Mouse (Mus musculus) megakaryocyte-erythroid progenitor cell, adult 5-6 weeks (primary cell): Measurements from ENCODE around the gene Zfp663. TPM values are rescaled to one million over a fixed set of nuclear protein-coding genes. Genes with fewer than 3 reads are reported as not detected.

Experiments used
- ATAC-seq: replicated peaks from 2 replicates; pipeline ENCODE4 v1.8.0; 2016; ENCODE audit warnings: mild to moderate bottlenecking, inconsistent platforms; ENCODE audit not compliant: severe bottlenecking, poor library complexity, low FRiP score, low TSS enrichment
- total RNA-seq, 2 experiments: library from RNA; stranded (forward) in 1 of 2; stranded (reverse) in 1 of 2; fragments of 200-1000, 215-1000 nt in 1 of 2; fragments of >200 nt in 1 of 2; fragmentation: Nextera tagmentation in 1 of 2; gene quantifications; 2 replicates each; pipeline ENCODE4 v1.2.3; 2014 to 2017

Zfp663 gene
- total RNA-seq (2014; fragmentation: Nextera tagmentation) (not detected in 2 replicates), total RNA-seq (2017) (not detected in 2 replicates)

GRCm38 (mm10) chr2:165368496-165368895, at the start of gene Zfp663:
Gene Zfp663 (minus strand): TSS chr2:165368729.
- no peak for ATAC-seq

GRCm38 (mm10) chr2:165417291-165417690, 48.8 kb upstream of the Zfp663 start:
- no peak for ATAC-seq

DNA sequence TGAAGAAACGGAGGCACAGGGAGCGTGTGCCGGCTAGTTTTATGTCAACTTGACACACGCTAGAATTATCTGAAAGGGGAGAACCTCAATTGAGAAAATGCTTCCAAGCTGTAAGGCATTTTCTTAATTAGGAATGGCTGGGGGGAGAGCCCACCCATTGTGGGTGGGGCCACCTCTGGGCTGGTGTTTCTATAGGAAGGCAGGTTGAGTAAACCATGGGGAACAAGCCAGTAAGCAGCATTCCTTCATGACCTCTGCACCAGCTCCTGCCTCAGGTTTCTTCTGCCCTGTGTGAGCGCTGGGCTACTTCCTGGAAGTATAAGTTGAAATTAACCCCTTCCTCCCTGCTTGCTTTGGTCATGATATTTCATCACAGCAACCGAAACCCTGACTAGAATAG, 47.3 kb upstream of the Zfp663 start:
- no peak for ATAC-seq

DNA sequence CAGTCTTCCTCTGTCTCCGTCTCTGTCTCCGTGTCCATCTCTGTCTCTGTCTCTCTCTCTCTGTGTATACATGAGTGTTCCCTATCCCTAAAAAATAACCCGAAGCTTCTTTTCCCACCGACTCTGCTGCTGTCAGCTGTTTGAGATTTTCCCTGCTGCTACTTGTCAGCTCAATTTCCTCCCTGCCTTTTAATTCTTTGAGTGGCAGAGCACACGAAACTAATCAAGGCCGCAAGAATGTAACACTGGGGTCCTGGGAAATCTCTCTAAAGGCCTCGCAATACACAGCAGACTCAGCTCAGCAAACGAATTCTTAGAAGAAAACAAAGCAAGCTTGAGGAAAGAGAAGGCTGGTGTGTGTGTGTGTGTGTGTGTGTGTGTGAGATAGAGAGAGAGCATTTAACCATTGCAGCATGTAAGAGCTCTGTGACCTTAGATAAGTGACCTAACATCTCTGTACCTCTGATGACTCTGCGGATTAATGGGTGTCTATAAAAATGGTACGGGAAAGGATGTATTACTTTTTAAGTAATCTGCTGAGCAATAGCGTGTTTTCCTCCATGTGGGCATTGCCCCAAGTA, 46.7 kb upstream of the Zfp663 start:
- no peak for ATAC-seq

DNA sequence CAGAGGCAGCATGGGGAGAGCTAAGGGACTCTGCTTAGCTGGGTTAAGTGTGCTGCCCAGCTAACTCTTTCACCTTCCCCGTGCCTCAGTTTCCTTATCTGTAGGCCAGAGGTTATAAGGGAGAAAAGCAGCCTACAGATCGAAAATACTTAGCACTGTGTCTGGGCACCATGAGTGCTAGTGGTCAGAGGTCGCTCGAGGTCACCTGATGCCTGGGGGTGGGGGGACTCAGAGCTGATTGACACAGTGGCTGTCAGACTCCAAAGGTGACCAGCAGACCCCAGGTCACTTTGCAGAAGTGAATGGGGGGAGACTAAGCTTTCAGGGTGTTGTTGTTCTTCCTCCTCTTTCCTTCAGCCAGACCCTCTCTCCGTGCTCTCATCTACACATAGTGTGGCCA, 45.8 kb upstream of the Zfp663 start:
- no peak for ATAC-seq

- ATAC-seq: no peak
Observed at GRCm38 (mm10) chr2:165413884-165414283, 45.4 kb upstream of the Zfp663 start.

GRCm38 (mm10) chr2:165407700-165408301, 39.3 kb upstream of the Zfp663 start:
- ATAC-seq: peak; percentile 83

GRCm38 (mm10) chr2:165405351-165405750, 36.8 kb upstream of the Zfp663 start:
- ATAC-seq: no peak

GRCm38 (mm10) chr2:165404951-165405350, 36.4 kb upstream of the Zfp663 start:
- ATAC-seq: no peak

DNA sequence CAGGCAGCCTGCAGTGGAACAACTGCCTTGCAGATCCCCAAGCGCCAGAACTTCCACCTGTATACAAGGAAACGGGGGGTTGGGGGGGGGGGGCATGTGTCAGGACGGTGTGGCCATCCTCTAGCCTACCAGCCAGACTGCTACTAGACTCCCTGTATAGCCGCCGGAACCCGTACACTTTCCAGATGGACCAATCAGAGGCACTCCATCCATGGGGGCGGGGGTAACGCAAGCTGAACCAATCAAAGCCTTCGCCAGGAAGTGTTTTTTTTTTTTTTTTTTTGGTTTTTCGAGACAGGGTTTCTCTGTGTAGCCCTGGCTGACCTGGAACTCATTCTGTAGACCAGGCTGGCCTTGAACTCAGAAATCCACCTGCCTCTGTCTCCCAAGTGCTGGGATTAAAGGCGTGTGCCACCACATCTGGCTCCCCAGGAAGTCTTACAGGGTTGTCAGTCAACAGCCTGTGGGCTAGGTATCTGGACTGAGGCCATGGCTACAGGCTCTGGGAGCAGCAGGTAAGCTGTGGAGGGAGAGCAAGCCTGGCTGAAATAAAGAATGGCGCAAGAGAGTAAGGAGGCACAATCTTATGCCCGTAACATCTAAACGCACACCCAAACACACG, 29.7 kb upstream of the Zfp663 start:
- ATAC-seq: no peak

DNA sequence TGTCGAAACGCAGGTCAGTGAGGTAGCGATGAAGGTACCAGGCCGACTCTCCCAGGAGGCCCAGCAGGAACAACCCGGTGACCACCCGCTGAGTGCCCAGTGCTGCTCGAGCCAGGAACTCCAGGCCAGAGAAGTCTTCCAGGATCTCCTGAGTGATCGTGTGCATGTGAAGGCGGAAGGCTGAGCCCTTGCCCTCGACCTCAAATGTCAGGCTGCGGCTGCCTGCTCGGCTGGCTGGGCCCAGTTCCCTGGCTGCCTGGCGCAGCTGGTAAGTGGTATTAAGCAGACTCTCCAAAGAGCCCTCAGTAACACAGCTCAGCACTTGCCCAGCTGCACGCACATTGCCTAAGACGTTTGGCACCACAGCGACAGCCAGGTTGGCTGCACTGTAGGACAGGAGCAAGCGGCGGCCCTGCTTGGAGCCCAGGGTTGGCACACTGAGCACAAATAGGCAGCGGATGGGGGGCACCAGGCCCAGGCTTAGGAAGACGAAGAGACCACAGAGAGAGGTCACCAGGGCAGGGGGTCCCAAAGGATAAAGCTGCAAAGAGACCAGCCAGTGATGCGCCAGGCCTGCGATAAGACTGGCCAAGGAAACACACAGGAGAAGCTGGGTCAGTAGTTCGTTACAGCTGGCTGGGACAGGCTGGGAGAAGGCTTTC, 29.1 kb upstream of the Zfp663 start:
- no peak for ATAC-seq

DNA sequence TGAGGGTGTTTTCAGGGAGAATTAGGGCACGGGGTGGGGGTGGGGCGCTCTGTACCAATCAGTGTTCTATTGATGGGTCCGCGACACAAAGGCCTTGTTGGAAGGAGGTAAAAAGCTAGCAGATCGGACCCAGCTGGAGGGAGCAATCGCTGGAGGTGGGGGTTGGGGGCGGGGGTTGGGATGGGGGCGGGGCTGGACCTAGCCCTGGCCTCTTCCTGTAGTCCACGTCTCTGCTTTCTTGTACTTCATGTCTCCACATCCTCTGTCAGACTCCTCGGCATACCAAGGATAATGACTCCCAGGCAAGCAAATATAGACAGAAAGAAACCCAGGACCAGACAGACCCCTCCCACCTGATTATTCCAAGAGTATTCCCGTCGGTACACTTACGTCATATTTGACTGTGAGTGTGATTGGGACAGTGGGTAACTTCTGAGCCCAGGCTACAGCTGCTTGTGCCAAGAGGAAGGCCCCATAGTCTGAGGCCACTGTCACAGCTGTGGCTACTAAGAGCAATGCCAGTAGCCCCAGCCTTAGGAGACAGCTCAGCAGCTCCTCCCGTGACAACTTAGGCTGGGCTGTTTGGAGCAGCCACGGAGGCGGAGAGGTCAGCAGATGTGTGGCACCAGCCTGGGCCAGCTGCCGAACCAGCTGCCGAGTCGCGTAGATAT, 28.4 kb upstream of the Zfp663 start:
- no peak for ATAC-seq

DNA sequence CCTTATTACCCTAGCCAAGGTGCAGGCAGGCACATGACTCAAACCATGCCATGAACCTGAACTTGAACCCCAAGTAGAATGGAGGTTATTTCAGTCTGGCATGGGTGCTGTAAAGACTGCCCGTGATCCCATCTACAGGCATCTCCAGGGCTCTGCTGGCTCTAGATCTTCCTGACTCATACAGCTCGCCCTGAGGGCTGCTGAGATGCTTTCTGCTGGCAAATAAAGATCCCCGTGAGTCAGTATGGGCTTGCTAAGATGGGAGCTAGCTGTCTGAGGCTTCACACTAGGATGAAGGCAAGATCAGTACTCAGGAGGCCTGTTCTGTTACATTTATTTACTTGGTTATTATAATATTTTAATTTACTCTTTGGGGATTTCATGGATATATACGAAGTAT, 23.6 kb upstream of the Zfp663 start:
- no peak for ATAC-seq

DNA sequence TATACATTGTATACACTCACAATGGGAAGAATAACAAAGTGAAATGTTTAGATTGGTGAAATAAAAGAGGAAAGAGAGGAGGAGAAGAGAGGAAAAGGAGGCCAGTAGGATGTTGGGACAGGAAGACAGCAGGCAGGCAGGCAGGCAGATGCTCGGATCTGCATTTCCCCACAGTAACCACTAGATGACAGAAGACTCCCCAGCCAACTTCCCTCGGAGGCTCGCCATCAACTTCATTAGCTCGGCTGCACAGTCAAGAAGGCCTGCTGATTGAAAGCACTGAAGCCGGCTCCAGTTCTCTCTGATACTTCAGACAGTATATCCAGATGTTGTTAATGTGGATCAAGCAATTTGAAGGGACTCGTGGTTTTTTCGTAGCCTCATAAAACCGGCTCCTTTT, 23.0 kb upstream of the Zfp663 start:
- ATAC-seq: peak; percentile 74

DNA sequence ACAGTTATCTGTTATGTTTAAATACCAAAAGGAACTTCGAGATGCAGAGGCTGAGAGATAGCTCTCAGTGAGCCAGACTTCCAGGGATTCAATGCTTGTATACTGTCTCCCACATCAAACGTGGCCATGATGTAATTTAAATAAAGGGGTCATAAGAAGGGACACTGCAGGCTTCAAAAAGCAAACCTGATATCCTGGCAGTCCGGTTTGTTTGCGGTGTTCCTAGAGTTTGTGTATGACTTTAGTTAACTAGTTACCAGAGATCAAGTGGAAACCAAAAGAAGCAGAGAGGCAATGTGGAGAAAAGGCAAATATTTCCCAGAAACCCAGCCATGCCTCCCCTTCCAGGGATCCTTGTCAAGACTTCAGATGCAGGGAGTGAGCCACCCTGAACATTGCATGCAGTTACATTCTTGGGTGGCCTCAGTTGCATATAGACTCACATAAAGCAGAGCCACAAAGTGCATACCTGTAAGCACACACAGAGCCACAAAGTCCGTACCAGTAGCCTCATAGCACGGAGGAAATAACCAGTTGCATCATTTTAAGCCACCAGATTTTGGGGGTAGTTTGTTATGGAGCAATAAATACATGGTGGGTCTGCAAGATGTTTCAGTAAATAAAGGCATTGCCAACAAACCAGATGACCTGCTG, 20.9 kb upstream of the Zfp663 start:
- no peak for ATAC-seq

- no peak for ATAC-seq
Observed at GRCm38 (mm10) chr2:165387844-165388495, 19.4 kb upstream of the Zfp663 start, which contains the start of gene Zfp334. Gene Zfp334 (minus strand): TSS chr2:165388259.

GRCm38 (mm10) chr2:165387370-165387769, 18.8 kb upstream of the Zfp663 start:
- no peak for ATAC-seq

- ATAC-seq: no peak
Observed at GRCm38 (mm10) chr2:165380050-165380449, 11.5 kb upstream of the Zfp663 start.

DNA sequence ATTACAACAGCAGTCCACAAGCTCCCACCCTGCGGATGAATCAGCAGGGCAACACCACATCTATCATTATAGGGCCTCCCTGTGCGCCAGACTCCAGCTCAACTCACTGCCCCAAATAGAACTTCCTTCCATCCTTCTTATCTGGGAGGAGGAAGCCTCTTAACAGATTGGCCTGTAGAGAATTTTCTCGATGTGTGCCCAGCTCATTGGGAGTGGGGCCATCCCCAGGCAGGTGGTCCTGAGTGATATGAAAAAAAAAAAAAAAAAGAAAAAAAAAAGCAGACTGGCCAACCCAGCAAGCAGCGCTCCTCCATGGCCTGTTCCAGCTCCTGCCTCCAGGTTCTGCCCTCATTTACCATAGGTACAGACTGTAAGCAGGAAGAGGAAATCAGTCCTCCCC, 7.5 kb upstream of the Zfp663 start:
- no peak for ATAC-seq
